Mouse (Mus musculus): ENCODE data around the gene Dhx57.
"Not testable (repeated sequence)": the region's sequence is repeated elsewhere in the genome, so short reads cannot be mapped to it uniquely, and the experiment has no call there.

The Dhx57 gene

GRCm38 (mm10) chr17:80290074-80290657, at the start of gene Dhx57, which contains the start of gene Morn2:
Dhx57 (minus strand) TSS chr17:80290476.
Morn2 (plus strand) TSS chr17:80290203.
- peak; percentile 97 for DNase-seq (ENCODE audit: low spot score)

- DNase-seq (ENCODE audit: low spot score) = no peak
Observed at GRCm38 (mm10) chr17:80332386-80332785, 42.1 kb upstream of the Dhx57 start.

GRCm38 (mm10) chr17:80326431-80326830, 36.2 kb upstream of the Dhx57 start:
- DNase-seq (ENCODE audit: low spot score) = no peak

- no peak for DNase-seq (ENCODE audit: low spot score)
Observed at GRCm38 (mm10) chr17:80325456-80325855, 35.2 kb upstream of the Dhx57 start.

GRCm38 (mm10) chr17:80324521-80324920, 34.2 kb upstream of the Dhx57 start:
- DNase-seq (ENCODE audit: low spot score) = no peak

GRCm38 (mm10) chr17:80323658-80324057, 33.4 kb upstream of the Dhx57 start:
- DNase-seq (ENCODE audit: low spot score) = peak; percentile 6

GRCm38 (mm10) chr17:80323015-80323414, 32.7 kb upstream of the Dhx57 start:
- no peak for DNase-seq (ENCODE audit: low spot score)

- DNase-seq (ENCODE audit: low spot score) = no peak
Observed at GRCm38 (mm10) chr17:80322228-80322627, 32.0 kb upstream of the Dhx57 start.

- no peak for DNase-seq (ENCODE audit: low spot score)
Observed at GRCm38 (mm10) chr17:80312405-80312804, 22.1 kb upstream of the Dhx57 start.

GRCm38 (mm10) chr17:80311761-80312160, 21.5 kb upstream of the Dhx57 start:
- no peak for DNase-seq (ENCODE audit: low spot score)

GRCm38 (mm10) chr17:80307251-80307650, 17.0 kb upstream of the Dhx57 start, which contains the start of gene Arhgef33:
Arhgef33 (plus strand) TSS chr17:80307407.
- DNase-seq (ENCODE audit: low spot score) = no peak

- no peak for DNase-seq (ENCODE audit: low spot score)
Observed at GRCm38 (mm10) chr17:80298844-80299243, 8.6 kb upstream of the Dhx57 start.

GRCm38 (mm10) chr17:80295258-80295657, 5.0 kb upstream of the Dhx57 start:
- no peak for DNase-seq (ENCODE audit: low spot score)

- DNase-seq (ENCODE audit: low spot score) = peak; percentile 68
Observed at GRCm38 (mm10) chr17:80291148-80291547, 872 bp upstream of the Dhx57 start.

- no peak for DNase-seq (ENCODE audit: low spot score)
Observed at GRCm38 (mm10) chr17:80289280-80290073, 799 bp downstream of the Dhx57 start.

GRCm38 (mm10) chr17:80288012-80288411, 2.3 kb downstream of the Dhx57 start:
- DNase-seq (ENCODE audit: low spot score) = no peak

GRCm38 (mm10) chr17:80284446-80284845, 5.8 kb downstream of the Dhx57 start:
- no peak for DNase-seq (ENCODE audit: low spot score)

GRCm38 (mm10) chr17:80279340-80280070, 10.8 kb downstream of the Dhx57 start:
- peak; percentile 23 for DNase-seq (ENCODE audit: low spot score)

- peak; percentile 30 for DNase-seq (ENCODE audit: low spot score)
Observed at GRCm38 (mm10) chr17:80278255-80278654, 12.0 kb downstream of the Dhx57 start.

GRCm38 (mm10) chr17:80270622-80271021, 19.7 kb downstream of the Dhx57 start:
- not testable (repeated sequence) for DNase-seq (ENCODE audit: low spot score)

- DNase-seq (ENCODE audit: low spot score) = no peak
Observed at GRCm38 (mm10) chr17:80268151-80268550, 22.1 kb downstream of the Dhx57 start.

GRCm38 (mm10) chr17:80267065-80267464, 23.2 kb downstream of the Dhx57 start:
- no peak for DNase-seq (ENCODE audit: low spot score)

GRCm38 (mm10) chr17:80255208-80255607, 35.1 kb downstream of the Dhx57 start:
- DNase-seq (ENCODE audit: low spot score) = peak; percentile 82

Data from lung, postnatal 25 days (tissue).